Mouse (Mus musculus) CH12.LX (cell line): ENCODE measurements at regions not wholly inside any gene's neighbourhood (a gene's known extent, or its start where the extent isn't known, plus 50 kb on each side); places are given as distances from the start of the nearest gene placed in this dataset.

Source experiments
- DNase-seq: peaks from one replicate; pipeline ENCODE4 v3.0.0-alpha.2; 2013; ENCODE audit errors: extremely low read depth
- H3K27ac ChIP-seq: 2 replicates; pipeline ENCODE4 v1.5.1; 2012; ENCODE audit warnings: low read depth, mild to moderate bottlenecking, control low read depth, moderate library complexity; ENCODE audit not compliant: insufficient read depth
- H3K27me3 ChIP-seq: replicated peaks from 2 replicates; pipeline ENCODE3; 2012; ENCODE audit warnings: inconsistent platforms
- H3K36me3 ChIP-seq, 2 experiments: replicated peaks in 1 of 2; 2 replicates each; pipeline versions ENCODE3 to v1.6.1; 2012; ENCODE audit warnings: inconsistent platforms in 1 of 2, low read length in 1 of 2, mild to moderate bottlenecking in 1 of 2, mixed read lengths in 1 of 2, moderate library complexity in 1 of 2; ENCODE audit not compliant: control insufficient read depth in 1 of 2, insufficient read depth in 1 of 2
- H3K4me1 ChIP-seq, 2 experiments: 2 replicates each; pipeline ENCODE4 v1.6.1; 2012; ENCODE audit warnings: inconsistent platforms in 1 of 2, moderate library complexity in 1 of 2; ENCODE audit not compliant: insufficient read depth in 2 of 2, control insufficient read depth in 1 of 2
- H3K4me2 ChIP-seq: 2 replicates; pipeline ENCODE4 v1.6.1; 2012; ENCODE audit warnings: low read depth, mild to moderate bottlenecking, control low read depth; ENCODE audit not compliant: poor library complexity, insufficient read depth, severe bottlenecking
- H3K4me3 ChIP-seq, 3 experiments: fragments of 150-350 bp in 1 of 3; sonication (generic) in 1 of 3; replicated peaks in 1 of 3; 2 replicates each; pipeline versions ENCODE3 to v1.5.1; 2011 to 2012; ENCODE audit warnings: low read depth in 2 of 3, low read length in 2 of 3, mild to moderate bottlenecking in 2 of 3, moderate library complexity in 2 of 3, control low read depth in 1 of 3, improper control_type of control experiment in 1 of 3, inconsistent platforms in 1 of 3, mixed read lengths in 1 of 3; ENCODE audit not compliant: poor library complexity in 1 of 3
- H3K79me2 ChIP-seq: replicated peaks from 2 replicates; pipeline ENCODE4 v1.6.1; 2012; ENCODE audit warnings: mild to moderate bottlenecking, moderate library complexity; ENCODE audit not compliant: control insufficient read depth, poor library complexity, insufficient read depth, severe bottlenecking; ENCODE audit errors: extremely low read depth
- H3K9ac ChIP-seq: 2 replicates; pipeline ENCODE4 v1.6.1; 2012; ENCODE audit warnings: low read depth, mild to moderate bottlenecking, control low read depth, moderate library complexity; ENCODE audit not compliant: insufficient read depth
- H3K9me3 ChIP-seq: replicated peaks from 2 replicates; pipeline ENCODE3; 2012; ENCODE audit warnings: low read length, inconsistent platforms, mixed read lengths
- E2F4 ChIP-seq: IDR thresholded peaks from 2 replicates; pipeline ENCODE4 v1.6.1; 2011; ENCODE audit warnings: low read depth, low read length, improper control_type of control experiment; ENCODE audit not compliant: insufficient replicate concordance
- ELF1 ChIP-seq: IDR thresholded peaks from 2 replicates; pipeline ENCODE4 v1.6.1; 2014; ENCODE audit warnings: low read depth, mild to moderate bottlenecking, inconsistent platforms, low read length, improper control_type of control experiment
- ETS1 ChIP-seq: conservative IDR thresholded peaks from 2 replicates; pipeline ENCODE4 v1.6.1; 2012; ENCODE audit warnings: low read depth, mild to moderate bottlenecking, inconsistent platforms, low read length, improper control_type of control experiment, moderate library complexity
- IRF4 ChIP-seq: IDR thresholded peaks from 2 replicates; pipeline ENCODE4 v1.6.1; 2014; ENCODE audit warnings: low read depth, mild to moderate bottlenecking, inconsistent platforms, low read length, improper control_type of control experiment
- JUN ChIP-seq: IDR thresholded peaks from 2 replicates; pipeline ENCODE4 v1.6.1; 2011; ENCODE audit warnings: low read depth, mild to moderate bottlenecking, low read length, improper control_type of control experiment, moderate library complexity; ENCODE audit not compliant: insufficient read depth
- JUND ChIP-seq: conservative IDR thresholded peaks from 2 replicates; pipeline ENCODE4 v1.6.1; 2011; ENCODE audit warnings: low read depth, low read length, improper control_type of control experiment
- KAT2A ChIP-seq: IDR thresholded peaks from 2 replicates; pipeline ENCODE4 v1.6.1; 2012; ENCODE audit warnings: low read length, improper control_type of control experiment, inconsistent platforms; ENCODE audit not compliant: insufficient replicate concordance
- MAFK ChIP-seq: IDR thresholded peaks from 2 replicates; pipeline ENCODE4 v1.6.1; 2011; ENCODE audit warnings: low read length, improper control_type of control experiment; ENCODE audit not compliant: insufficient replicate concordance
- MAZ ChIP-seq: IDR thresholded peaks from 2 replicates; pipeline ENCODE4 v1.6.1; 2012; ENCODE audit warnings: low read depth, mild to moderate bottlenecking, inconsistent platforms, low read length, improper control_type of control experiment, moderate library complexity
- NELFE ChIP-seq: IDR thresholded peaks from 2 replicates; pipeline ENCODE4 v1.6.1; 2011; ENCODE audit warnings: low read depth, low read length, improper control_type of control experiment
- NRF1 ChIP-seq: IDR thresholded peaks from 2 replicates; pipeline ENCODE4 v1.6.1; 2014; ENCODE audit warnings: low read depth, mild to moderate bottlenecking, inconsistent platforms, low read length, improper control_type of control experiment, moderate library complexity
- POLR2A ChIP-seq: IDR thresholded peaks from 2 replicates; pipeline ENCODE4 v1.6.1; 2011; ENCODE audit warnings: low read depth, mild to moderate bottlenecking, improper control_type of control experiment, low read length
- RAD21 ChIP-seq: IDR thresholded peaks from 2 replicates; pipeline ENCODE4 v1.6.1; 2011; ENCODE audit warnings: low read depth, mild to moderate bottlenecking, low read length, improper control_type of control experiment, moderate library complexity
- TBP ChIP-seq: conservative IDR thresholded peaks from 2 replicates; pipeline ENCODE4 v1.6.1; 2011; ENCODE audit warnings: low read depth, low read length, improper control_type of control experiment
- TCF12 ChIP-seq: IDR thresholded peaks from 2 replicates; pipeline ENCODE4 v1.6.1; 2014; ENCODE audit warnings: low read depth, mild to moderate bottlenecking, inconsistent platforms, low read length, improper control_type of control experiment
- USF2 ChIP-seq: conservative IDR thresholded peaks from 2 replicates; pipeline ENCODE4 v1.6.1; 2011; ENCODE audit warnings: low read depth, low read length, improper control_type of control experiment
- ZKSCAN1 ChIP-seq: IDR thresholded peaks from 2 replicates; pipeline ENCODE4 v1.6.1; 2012; ENCODE audit warnings: low read depth, inconsistent platforms, low read length, improper control_type of control experiment, borderline replicate concordance
- ZMIZ1 ChIP-seq: IDR thresholded peaks from 2 replicates; pipeline ENCODE4 v1.6.1; 2012; ENCODE audit warnings: low read depth, mild to moderate bottlenecking, inconsistent platforms, low read length, improper control_type of control experiment
- ZNF384 ChIP-seq: IDR thresholded peaks from 2 replicates; pipeline ENCODE4 v1.6.1; 2012; ENCODE audit warnings: low read depth, low read length, improper control_type of control experiment, inconsistent platforms
- dilution Hi-C: fragments of 300-500 bp; cut with MboI; formaldehyde crosslinking; loops from 2 replicates; pipeline ENCODE4 v1.14.3; 2020; ENCODE audit warnings: low sequenced_read_pairs; ENCODE audit not compliant: extremely low pct_unique_long_range_greater_than_20kb, extremely low pct_ligation_motif_present
- in situ Hi-C: fragments of 300-500 bp; cut with MboI; formaldehyde crosslinking; loops from 3 replicates; pipeline ENCODE4 v1.14.3; 2019; ENCODE audit warnings: low sequenced_read_pairs, low pct_ligation_motif_present, low pct_unique_long_range_greater_than_20kb, mixed read lengths

DNA sequence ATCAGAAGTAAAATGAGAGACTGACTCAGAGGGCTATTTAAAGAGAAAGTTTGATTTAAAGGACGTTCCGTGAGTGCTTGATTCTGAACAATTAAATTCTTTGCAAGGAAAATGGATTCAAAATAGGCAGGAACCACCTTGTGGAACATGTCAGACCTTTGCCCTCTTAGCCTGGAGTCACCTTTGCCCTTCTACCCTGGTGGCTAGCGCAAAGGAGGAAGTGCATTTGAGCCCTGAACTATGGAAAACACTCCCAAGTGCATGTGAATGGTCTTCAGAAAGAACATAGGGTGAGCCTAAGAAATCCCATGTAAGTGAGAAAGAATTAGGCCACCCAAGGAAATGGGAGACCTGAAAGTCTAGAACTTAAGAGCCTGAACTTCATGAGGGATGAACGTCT, 185.2 kb downstream of the Mreg start:
- H3K4me2 ChIP-seq, result no peak overlapping the region
- no peaks in the 10 kb centered on the region for H3K27me3 ChIP-seq
- no peaks in the 10 kb centered on the region for H3K79me2 ChIP-seq
- H3K36me3 ChIP-seq, result no peaks in the 10 kb centered on the region
- no peak overlapping the region for H3K27ac ChIP-seq
- DNase-seq, result no peak
- no peaks in the 10 kb centered on the region for H3K4me1 ChIP-seq
- no peak overlapping the region for H3K9ac ChIP-seq
- no peaks in the 10 kb centered on the region for H3K9me3 ChIP-seq
- dilution Hi-C loops (no loop called here), in situ Hi-C loops (no loop called here)
- H3K4me3 ChIP-seq, result no peak overlapping the region
- TF ChIP-seq ELF1, result no peak
- TF ChIP-seq ZMIZ1, result no peak

GRCm38 (mm10) chr1:72022631-72023030, 189.5 kb downstream of the Mreg start:
- TF ChIP-seq E2F4 (no peak), POLR2A (no peak), ZKSCAN1 (no peak), IRF4 (no peak), MAFK (no peak), MAZ (no peak), NELFE (no peak), NRF1 (no peak), USF2 (no peak), JUND (no peak), ZNF384 (no peak), KAT2A (no peak), ETS1 (no peak), JUN (no peak), RAD21 (no peak), TCF12 (no peak), TBP (no peak)
- dilution Hi-C loops, result no loop called here
- in situ Hi-C loops, result no loop called here
- Histone ChIP-seq H3K79me2 (no peaks in the 10 kb centered on the region), H3K4me2 (no peak overlapping the region), H3K4me1 (peaks cover 0 to 6% of the 10 kb centered on the region in 2 experiments; a peak in 2 of 4 replicates), H3K9ac (no peak overlapping the region), H3K9me3 (no peaks in the 10 kb centered on the region), H3K27ac (no peak overlapping the region), H3K27me3 (no peaks in the 10 kb centered on the region), H3K36me3 (no peaks in the 10 kb centered on the region), H3K4me3 (no peak overlapping the region)
- no peak for DNase-seq
